Mouse (Mus musculus) hindbrain, embryonic 16.5 days (tissue): Measurements from ENCODE around the gene Ak3. TPM values are rescaled to one million over a fixed set of nuclear protein-coding genes. Genes with fewer than 3 reads are reported as not detected.
A peak's percentile ranks its signal among the peaks of the same experiment; 100 is the strongest.

Experiments
- ATAC-seq: fragments of 200-750 bp; cut with Nextera tagmentation; 2 replicates; pipeline ENCODE4 v1.8.0; 2017; ENCODE audit warnings: moderate TSS enrichment, moderate library complexity
- H3K27ac ChIP-seq: fragments of 300-500 bp; sonication (generic); 2 replicates; pipeline ENCODE4 v1.5.1; 2014; ENCODE audit warnings: low read depth, mild to moderate bottlenecking, control low read depth, low read length, moderate library complexity
- H3K27me3 ChIP-seq: fragments of 300-500 bp; sonication (generic); replicated peaks from 2 replicates; pipeline ENCODE4 v1.6.1; 2014; ENCODE audit warnings: low read length; ENCODE audit not compliant: control insufficient read depth, insufficient read depth
- H3K36me3 ChIP-seq: fragments of 300-500 bp; sonication (generic); 2 replicates; pipeline ENCODE4 v1.6.1; 2014; ENCODE audit warnings: mild to moderate bottlenecking, low read length, moderate library complexity, mixed read lengths; ENCODE audit not compliant: control insufficient read depth, insufficient read depth
- H3K4me1 ChIP-seq: fragments of 300-500 bp; sonication (generic); 2 replicates; pipeline ENCODE4 v1.6.1; 2014; ENCODE audit warnings: low read depth, low read length; ENCODE audit not compliant: control insufficient read depth, insufficient read depth
- H3K4me2 ChIP-seq: fragments of 300-500 bp; sonication (generic); 2 replicates; pipeline ENCODE4 v1.6.1; 2014; ENCODE audit warnings: mild to moderate bottlenecking, low read length, control low read depth, moderate library complexity
- H3K4me3 ChIP-seq: fragments of 300-500 bp; sonication (generic); 2 replicates; pipeline ENCODE4 v1.5.1; 2014; ENCODE audit warnings: mild to moderate bottlenecking, low read length, control low read depth, moderate library complexity
- H3K9ac ChIP-seq: fragments of 300-500 bp; sonication (generic); 2 replicates; pipeline ENCODE4 v1.6.1; 2014; ENCODE audit warnings: low read depth, mild to moderate bottlenecking, control low read depth, low read length, moderate library complexity
- H3K9me3 ChIP-seq: fragments of 300-500 bp; sonication (generic); 2 replicates; pipeline ENCODE4 v1.6.1; 2014; ENCODE audit warnings: mild to moderate bottlenecking, low read length, moderate library complexity; ENCODE audit not compliant: control insufficient read depth
- WGBS: fragments of 180-500 bp; shearing (Covaris S2); extraction: QIAGEN DNeasy Blood & Tissue Kit; methylation state at CpG from one replicate; pipeline ENCODE4 v1.1.7; 2014; 5-methylcytosine and 5-hydroxymethylcytosine counted together
- polyA plus RNA-seq: library from polyadenylated mRNA; unstranded; fragments of >200 nt; fragmentation: Nextera tagmentation; extraction: Ambion mirVana; gene quantifications from 2 replicates; pipeline ENCODE4 v1.2.1, GENCODE M21; 2015

Gene Ak3
- polyA plus RNA-seq, 1 experiment from 2014 or later: 74.4 TPM

GRCm38 (mm10) chr19:29060299-29060698 is 12.5 kb upstream of the Ak3 start:
- H3K27me3 ChIP-seq: no peaks in the 10 kb centered on the region
- H3K4me2 ChIP-seq: no peak overlapping the region
- H3K9ac ChIP-seq: no peak overlapping the region
- H3K4me1 ChIP-seq: no peaks in the 10 kb centered on the region
- H3K4me3 ChIP-seq: no peak overlapping the region
- WGBS: 45% methylated on average over 6 of the region's 6 CpGs
- ATAC-seq: no peak
- no peaks in the 10 kb centered on the region for H3K36me3 ChIP-seq
- H3K27ac ChIP-seq: no peak overlapping the region
- H3K9me3 ChIP-seq: no peaks in the 10 kb centered on the region

GRCm38 (mm10) chr19:29059688-29060087 is 11.9 kb upstream of the Ak3 start:
- no peak for ATAC-seq

GRCm38 (mm10) chr19:29058741-29059140 is 11.0 kb upstream of the Ak3 start:
- no peak overlapping the region for H3K4me2 ChIP-seq

More at GRCm38 (mm10) chr19:29059688-29060087, 11.9 kb upstream of the Ak3 start:
- Histone ChIP-seq H3K4me1 (no peaks in the 10 kb centered on the region), H3K9me3 (no peaks in the 10 kb centered on the region), H3K9ac (no peak overlapping the region), H3K4me3 (no peak overlapping the region), H3K4me2 (no peak overlapping the region), H3K27ac (no peak overlapping the region), H3K36me3 (no peaks in the 10 kb centered on the region), H3K27me3 (no peaks in the 10 kb centered on the region)
- 87% methylated on average over 2 of the region's 2 CpGs for WGBS

GRCm38 (mm10) chr19:29055469-29055868 is 7.7 kb upstream of the Ak3 start:
- ATAC-seq: no peak
- WGBS: 93% methylated on average over 4 of the region's 4 CpGs

More at GRCm38 (mm10) chr19:29058741-29059140, 11.0 kb upstream of the Ak3 start:
- Histone ChIP-seq H3K9ac (no peak overlapping the region), H3K4me1 (no peaks in the 10 kb centered on the region), H3K4me3 (no peak overlapping the region), H3K27ac (no peak overlapping the region), H3K36me3 (no peaks in the 10 kb centered on the region), H3K9me3 (no peaks in the 10 kb centered on the region), H3K27me3 (no peaks in the 10 kb centered on the region)
- ATAC-seq: no peak
- 89% methylated on average over 5 of the region's 5 CpGs for WGBS

GRCm38 (mm10) chr19:29054594-29054993 is 6.8 kb upstream of the Ak3 start:
- Histone ChIP-seq H3K4me1 (no peaks in the 10 kb centered on the region), H3K27me3 (no peaks in the 10 kb centered on the region), H3K4me3 (no peak overlapping the region), H3K36me3 (no peaks in the 10 kb centered on the region), H3K4me2 (no peak overlapping the region), H3K27ac (no peak overlapping the region), H3K9ac (no peak overlapping the region), H3K9me3 (no peaks in the 10 kb centered on the region)
- ATAC-seq: no peak
- 85% methylated on average over 6 of the region's 6 CpGs for WGBS

More at GRCm38 (mm10) chr19:29055469-29055868, 7.7 kb upstream of the Ak3 start:
- Histone ChIP-seq H3K36me3 (no peaks in the 10 kb centered on the region), H3K27me3 (no peaks in the 10 kb centered on the region), H3K4me1 (no peaks in the 10 kb centered on the region), H3K9me3 (no peaks in the 10 kb centered on the region), H3K9ac (no peak overlapping the region), H3K4me3 (no peak overlapping the region), H3K4me2 (no peak overlapping the region), H3K27ac (no peak overlapping the region)

GRCm38 (mm10) chr19:29052786-29053185 is 5.0 kb upstream of the Ak3 start:
- Histone ChIP-seq H3K9ac (no peak overlapping the region), H3K36me3 (no peaks in the 10 kb centered on the region), H3K4me1 (0 out of 2 replicates have a peak, but pooled peaks cover 2% of the 10 kb centered on the region), H3K9me3 (no peaks in the 10 kb centered on the region), H3K27ac (no peak overlapping the region), H3K27me3 (no peaks in the 10 kb centered on the region), H3K4me3 (no peak overlapping the region), H3K4me2 (no peak overlapping the region)
- WGBS: 90% methylated on average over 12 of the region's 12 CpGs
- no peak for ATAC-seq

- Histone ChIP-seq H3K4me1 (peaks cover 11% of the 10 kb centered on the region), H3K9me3 (no peaks in the 10 kb centered on the region), H3K27ac (no peak overlapping the region), H3K27me3 (no peaks in the 10 kb centered on the region), H3K4me2 (no peak overlapping the region), H3K4me3 (no peak overlapping the region), H3K36me3 (no peaks in the 10 kb centered on the region), H3K9ac (no peak overlapping the region)
- no peak for ATAC-seq
- 80% methylated on average over 9 of the region's 9 CpGs for WGBS
Measured at GRCm38 (mm10) chr19:29050186-29050980, 2.6 kb upstream of the Ak3 start.

- Histone ChIP-seq H3K4me2 (no peak overlapping the region), H3K27me3 (no peaks in the 10 kb centered on the region), H3K27ac (no peak overlapping the region), H3K4me1 (peaks cover 11% of the 10 kb centered on the region), H3K9me3 (no peaks in the 10 kb centered on the region), H3K9ac (no peak overlapping the region), H3K36me3 (no peaks in the 10 kb centered on the region), H3K4me3 (no peak overlapping the region)
- no peak for ATAC-seq
- 78% methylated on average over 12 of the region's 12 CpGs for WGBS
Measured at GRCm38 (mm10) chr19:29049401-29050075, 1.8 kb upstream of the Ak3 start.

GRCm38 (mm10) chr19:29046961-29047333 is 814 bp downstream of the Ak3 start:
- H3K4me3 ChIP-seq: peak overlapping the region; percentile 62
- peak overlapping the region; percentile 76 for H3K27ac ChIP-seq
- H3K4me1 ChIP-seq: peaks cover 13% of the 10 kb centered on the region
- WGBS: 26% methylated on average over 4 of the region's 4 CpGs
- no peaks in the 10 kb centered on the region for H3K9me3 ChIP-seq
- no peak for ATAC-seq
- no peaks in the 10 kb centered on the region for H3K27me3 ChIP-seq
- peak overlapping the region; percentile 79 for H3K9ac ChIP-seq
- H3K36me3 ChIP-seq: no peaks in the 10 kb centered on the region
- peak overlapping the region; percentile 76 for H3K4me2 ChIP-seq
